Mouse (Mus musculus) embryonic facial prominence, embryonic 10.5 days (tissue): Measurements from ENCODE around the gene Syt12. TPM values are rescaled to one million over a fixed set of nuclear protein-coding genes. Genes with fewer than 3 reads are reported as not detected.
A peak's percentile ranks its signal among the peaks of the same experiment; 100 is the strongest.

Experiments used
- DNase-seq: peaks from one replicate; pipeline ENCODE4 v3.0.0-alpha.2; 2017; ENCODE audit warnings: low spot score
- H3K27ac ChIP-seq: fragments of 300-500 bp; sonication (generic); replicated peaks from 2 replicates; pipeline ENCODE4 v1.5.1; 2016; ENCODE audit warnings: mild to moderate bottlenecking
- H3K27me3 ChIP-seq: fragments of 300-500 bp; sonication (generic); replicated peaks from 2 replicates; pipeline ENCODE4 v1.6.1; 2016; ENCODE audit warnings: low read depth, mild to moderate bottlenecking; ENCODE audit not compliant: poor library complexity, severe bottlenecking
- H3K36me3 ChIP-seq: fragments of 300-500 bp; sonication (generic); replicated peaks from 2 replicates; pipeline ENCODE4 v1.6.1; 2016; ENCODE audit warnings: mild to moderate bottlenecking, moderate library complexity
- H3K4me1 ChIP-seq: fragments of 300-500 bp; sonication (generic); 2 replicates; pipeline ENCODE4 v1.6.1; 2016
- H3K4me3 ChIP-seq: fragments of 300-500 bp; sonication (generic); 2 replicates; pipeline ENCODE4 v1.5.1; 2016; ENCODE audit warnings: mild to moderate bottlenecking, moderate library complexity
- H3K9me3 ChIP-seq: fragments of 300-500 bp; sonication (generic); 2 replicates; pipeline ENCODE4 v1.6.1; 2016; ENCODE audit warnings: mild to moderate bottlenecking
- WGBS: fragments of 180-500 bp; shearing (Covaris S2); methylation state at CpG from one replicate; pipeline ENCODE4 v1.1.7; 2016; 5-methylcytosine and 5-hydroxymethylcytosine counted together
- polyA plus RNA-seq: library from polyadenylated mRNA; unstranded; fragments of >200 nt; fragmentation: Nextera tagmentation; extraction: Ambion mirVana; gene quantifications from 2 replicates; pipeline ENCODE4 v1.2.1, GENCODE M21; 2016

Gene Syt12
- polyA plus RNA-seq, 1 experiment from 2014 or later, result 2.8 TPM

DNA sequence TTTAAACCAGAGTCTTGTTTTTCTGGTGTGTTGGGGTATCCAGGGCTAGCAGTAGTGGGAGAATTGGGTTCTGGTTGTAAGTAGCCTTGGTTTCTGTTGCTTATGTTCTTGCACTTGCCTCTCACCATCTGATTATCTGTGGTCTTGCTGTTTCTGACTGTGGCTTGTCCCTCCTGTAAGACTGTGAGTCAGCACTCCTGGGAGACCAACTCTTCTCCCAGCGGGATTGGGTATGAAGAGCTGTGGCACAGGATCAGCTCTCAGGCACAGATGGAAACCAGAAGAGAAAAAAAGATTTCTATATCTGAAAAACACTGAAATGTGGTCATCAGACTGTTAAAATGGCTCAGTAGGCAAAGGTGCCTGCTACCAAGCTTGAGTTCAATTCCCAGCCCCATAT, 62.6 kb downstream of the Syt12 start:
- no peaks in the 10 kb centered on the region for H3K27me3 ChIP-seq
- no peaks in the 10 kb centered on the region for H3K4me1 ChIP-seq
- peak; percentile 0 for DNase-seq
- 89% methylated on average over 1 of the region's 1 CpGs for WGBS
- no peaks in the 10 kb centered on the region for H3K36me3 ChIP-seq
- H3K27ac ChIP-seq, result no peak overlapping the region
- H3K9me3 ChIP-seq, result no peaks in the 10 kb centered on the region
- H3K4me3 ChIP-seq, result no peak overlapping the region

DNA sequence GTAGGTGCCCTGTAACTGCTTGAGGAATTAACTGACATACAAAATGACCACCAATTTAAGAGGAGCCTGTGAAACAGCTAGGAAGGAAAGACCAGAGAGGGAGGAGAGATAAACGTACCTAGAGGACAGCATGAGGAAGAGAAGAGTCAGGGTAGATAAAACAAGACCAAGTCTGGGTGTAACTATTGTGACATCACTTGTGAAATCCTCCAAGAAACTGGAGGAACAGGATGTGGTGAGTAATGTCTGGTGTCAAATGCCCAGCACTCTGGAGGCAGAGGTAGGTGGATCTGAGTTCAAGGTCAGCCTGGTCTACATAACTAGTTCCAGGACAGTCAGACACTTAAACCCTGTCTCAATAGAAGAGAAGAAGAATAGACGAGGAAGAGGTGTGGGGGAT, 68.2 kb downstream of the Syt12 start:
- WGBS, result 69% methylated on average over 2 of the region's 2 CpGs
- no peaks in the 10 kb centered on the region for H3K4me1 ChIP-seq
- no peaks in the 10 kb centered on the region for H3K36me3 ChIP-seq
- H3K4me3 ChIP-seq, result no peak overlapping the region
- no peak for DNase-seq
- no peak overlapping the region for H3K27ac ChIP-seq
- no peaks in the 10 kb centered on the region for H3K27me3 ChIP-seq
- H3K9me3 ChIP-seq, result no peaks in the 10 kb centered on the region

DNA sequence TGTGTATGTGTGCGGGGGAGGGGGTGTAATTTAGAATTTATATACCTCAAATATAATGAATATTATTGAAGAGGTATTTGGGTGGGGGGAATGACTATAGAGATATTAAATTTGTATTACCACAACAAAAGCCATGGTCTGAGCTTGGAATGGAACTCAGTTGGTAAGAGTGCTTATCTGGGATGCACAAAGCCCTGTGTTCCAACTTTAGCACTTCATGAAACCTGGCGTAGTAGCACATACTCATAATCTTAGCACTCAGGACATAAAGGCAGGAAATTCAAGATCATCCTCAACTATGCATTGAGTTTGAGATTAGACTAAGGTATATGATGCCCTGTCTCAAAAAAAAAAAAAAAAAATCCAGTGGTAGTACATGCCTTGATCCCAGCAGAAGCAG, 72.4 kb downstream of the Syt12 start:
- Histone ChIP-seq H3K4me3 (no peak overlapping the region), H3K27me3 (no peaks in the 10 kb centered on the region), H3K27ac (no peak overlapping the region), H3K4me1 (no peaks in the 10 kb centered on the region), H3K9me3 (peaks cover 3% of the 10 kb centered on the region; the same call in 1 of the 2 replicates), H3K36me3 (no peaks in the 10 kb centered on the region)
- DNase-seq, result no peak
- 90% methylated on average over 2 of the region's 2 CpGs for WGBS

DNA sequence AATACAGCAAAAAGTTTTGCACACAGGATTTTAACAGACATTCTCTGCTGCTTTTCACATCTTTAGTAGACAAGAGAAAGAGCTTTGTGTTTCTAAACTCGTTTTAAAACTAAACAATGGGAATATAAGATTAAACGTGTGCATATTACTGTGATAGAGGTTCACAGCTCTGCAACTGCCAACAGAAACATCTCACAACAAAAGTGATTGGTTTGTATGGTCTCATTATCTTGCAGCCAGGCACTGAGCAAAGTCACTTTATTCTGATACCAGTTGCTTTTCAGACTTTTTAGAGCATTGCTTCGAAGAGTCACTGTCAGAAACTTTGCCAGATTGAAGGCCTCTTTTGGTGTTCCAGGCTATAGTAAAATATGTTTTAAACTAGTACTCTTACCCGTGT, 78.3 kb downstream of the Syt12 start:
- Histone ChIP-seq H3K9me3 (peaks cover 3% of the 10 kb centered on the region; the same call in 1 of the 2 replicates), H3K4me1 (peaks cover 25% of the 10 kb centered on the region), H3K36me3 (peaks cover under 1% of the 10 kb centered on the region; the same call in 1 of the 2 replicates), H3K27me3 (peaks cover 5% of the 10 kb centered on the region), H3K4me3 (0 out of 2 replicates have a peak overlapping the region, but pooled peaks have one; percentile 93), H3K27ac (no peak overlapping the region)
- 76% methylated on average over 4 of the region's 4 CpGs for WGBS
- DNase-seq, result no peak

DNA sequence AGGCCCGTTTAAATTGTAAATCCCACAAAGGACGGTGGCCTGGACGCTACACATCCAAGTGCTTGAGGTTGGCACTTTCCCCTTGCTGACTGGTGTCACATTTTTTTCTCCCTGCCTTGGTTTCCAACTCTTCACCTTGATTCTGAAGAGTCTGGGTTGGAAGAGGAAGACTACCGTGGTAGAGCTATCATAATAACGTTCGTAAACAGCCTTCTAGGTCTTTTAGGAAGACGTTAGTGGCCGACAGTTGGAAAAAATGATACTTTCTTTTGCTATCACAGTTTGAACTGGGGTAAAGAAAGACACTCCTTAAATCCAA, 78.7 kb downstream of the Syt12 start:
- peak overlapping the region; percentile 93 for H3K4me3 ChIP-seq
- H3K27me3 ChIP-seq, result peaks cover 5% of the 10 kb centered on the region
- no peak for DNase-seq
- peaks cover 28% of the 10 kb centered on the region for H3K4me1 ChIP-seq
- WGBS, result 24% methylated on average over 8 of the region's 8 CpGs
- H3K9me3 ChIP-seq, result peaks cover 3% of the 10 kb centered on the region; the same call in 1 of the 2 replicates
- H3K36me3 ChIP-seq, result peaks cover 4% of the 10 kb centered on the region
- peak overlapping the region; percentile 99 for H3K27ac ChIP-seq

DNA sequence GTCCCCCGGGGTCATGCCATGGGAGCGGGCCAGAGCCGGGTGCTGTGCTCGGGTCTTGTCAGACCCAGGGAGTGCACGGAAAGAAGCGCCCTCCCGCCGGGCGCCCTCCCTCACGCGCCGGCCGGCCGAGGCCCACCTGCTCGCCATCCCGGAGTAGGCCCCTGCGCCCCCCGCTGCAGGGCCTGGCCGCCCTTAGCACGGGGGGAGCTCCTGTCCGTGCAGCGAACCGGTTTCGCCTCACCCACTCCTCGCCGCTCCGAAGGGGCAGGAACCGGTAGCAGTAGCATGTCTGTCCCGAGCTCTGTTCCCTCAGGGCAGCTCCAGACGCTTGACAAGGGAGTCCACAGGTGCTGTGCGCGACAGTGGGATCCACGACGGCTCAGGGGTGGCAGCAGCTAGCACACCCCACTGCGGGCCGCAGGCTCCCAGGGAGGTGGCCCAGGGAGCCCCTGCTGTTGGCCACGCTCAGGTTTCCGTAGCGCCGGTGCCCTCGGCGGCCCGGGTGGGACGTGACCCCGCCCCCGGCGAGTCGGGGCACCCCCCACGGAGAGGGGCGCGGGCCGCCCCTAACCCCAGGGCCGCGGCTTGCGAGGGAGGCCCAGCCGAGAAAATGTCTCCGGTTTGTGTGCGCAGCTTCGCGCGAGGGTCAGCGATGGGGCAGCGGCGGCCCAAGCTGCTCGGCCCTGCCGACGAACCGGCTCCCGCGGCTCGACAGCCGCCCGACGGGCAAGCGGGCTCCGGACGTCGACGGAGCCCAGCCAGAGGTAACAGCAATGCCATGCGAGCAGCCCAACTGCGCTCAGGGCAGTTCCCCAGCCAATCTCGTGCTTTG, 79.2 kb downstream of the Syt12 start, which contains the start of gene Kdm2a:
TSS of gene Kdm2a (minus strand) at position 488 of the 832 bp plus-strand sequence.
- Histone ChIP-seq H3K4me1 (peaks cover 33% of the 10 kb centered on the region), H3K4me3 (peak within 1 kb of the TSS; percentile 93), H3K27ac (peak within 1 kb of the TSS; percentile 99), H3K9me3 (peaks cover 3% of the 10 kb centered on the region; the same call in 1 of the 2 replicates), H3K27me3 (peaks cover 5% of the 10 kb centered on the region), H3K36me3 (peaks cover 10% of the 10 kb centered on the region)
- under 1% methylated on average over 82 of the region's 82 CpGs for WGBS
- peak; percentile 65 for DNase-seq

DNA sequence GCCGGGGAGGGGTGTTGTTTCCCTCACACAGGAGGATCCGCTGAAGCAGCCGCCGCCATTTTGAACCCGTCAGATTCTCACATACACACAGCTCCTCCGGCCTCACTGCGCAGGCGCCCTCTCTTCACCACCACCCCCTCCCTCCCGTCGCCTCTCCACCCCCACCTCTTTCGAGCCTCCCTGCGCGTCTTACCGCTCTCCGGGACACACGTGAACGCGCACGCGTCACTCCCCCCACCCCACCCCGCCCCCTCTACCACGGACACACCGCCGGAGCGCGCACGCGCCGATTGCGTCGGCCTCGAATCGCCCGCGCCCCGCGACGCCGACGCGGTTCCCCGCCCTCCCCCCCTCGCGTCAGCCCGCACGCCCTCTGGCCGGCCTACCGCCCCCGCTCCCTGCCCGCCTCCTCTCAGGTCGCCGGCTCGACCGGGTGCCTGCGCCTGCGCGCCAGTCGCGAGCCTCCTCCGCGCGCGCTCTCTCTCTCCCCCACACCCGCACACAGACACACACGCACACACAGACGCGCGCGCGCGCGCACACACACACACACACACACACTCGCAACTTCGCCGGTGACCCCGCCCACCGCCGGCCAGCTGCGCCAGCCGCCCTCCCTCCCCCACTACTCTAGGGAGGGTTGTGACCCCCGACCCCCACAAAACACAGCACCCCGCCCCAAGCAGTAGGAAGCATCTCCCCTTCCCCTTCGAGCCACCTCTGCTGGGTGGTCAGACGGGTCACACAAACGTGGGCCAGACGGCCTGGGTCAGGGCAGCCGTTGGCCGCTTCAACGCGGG, 80.0 kb downstream of the Syt12 start:
- peak; percentile 100 for DNase-seq
- under 1% methylated on average over 90 of the region's 90 CpGs for WGBS
- Histone ChIP-seq H3K4me1 (peaks cover 38% of the 10 kb centered on the region), H3K9me3 (no peaks in the 10 kb centered on the region), H3K36me3 (peaks cover 16% of the 10 kb centered on the region), H3K4me3 (peak overlapping the region; percentile 93), H3K27me3 (peaks cover 5% of the 10 kb centered on the region), H3K27ac (peak overlapping the region; percentile 99)

DNA sequence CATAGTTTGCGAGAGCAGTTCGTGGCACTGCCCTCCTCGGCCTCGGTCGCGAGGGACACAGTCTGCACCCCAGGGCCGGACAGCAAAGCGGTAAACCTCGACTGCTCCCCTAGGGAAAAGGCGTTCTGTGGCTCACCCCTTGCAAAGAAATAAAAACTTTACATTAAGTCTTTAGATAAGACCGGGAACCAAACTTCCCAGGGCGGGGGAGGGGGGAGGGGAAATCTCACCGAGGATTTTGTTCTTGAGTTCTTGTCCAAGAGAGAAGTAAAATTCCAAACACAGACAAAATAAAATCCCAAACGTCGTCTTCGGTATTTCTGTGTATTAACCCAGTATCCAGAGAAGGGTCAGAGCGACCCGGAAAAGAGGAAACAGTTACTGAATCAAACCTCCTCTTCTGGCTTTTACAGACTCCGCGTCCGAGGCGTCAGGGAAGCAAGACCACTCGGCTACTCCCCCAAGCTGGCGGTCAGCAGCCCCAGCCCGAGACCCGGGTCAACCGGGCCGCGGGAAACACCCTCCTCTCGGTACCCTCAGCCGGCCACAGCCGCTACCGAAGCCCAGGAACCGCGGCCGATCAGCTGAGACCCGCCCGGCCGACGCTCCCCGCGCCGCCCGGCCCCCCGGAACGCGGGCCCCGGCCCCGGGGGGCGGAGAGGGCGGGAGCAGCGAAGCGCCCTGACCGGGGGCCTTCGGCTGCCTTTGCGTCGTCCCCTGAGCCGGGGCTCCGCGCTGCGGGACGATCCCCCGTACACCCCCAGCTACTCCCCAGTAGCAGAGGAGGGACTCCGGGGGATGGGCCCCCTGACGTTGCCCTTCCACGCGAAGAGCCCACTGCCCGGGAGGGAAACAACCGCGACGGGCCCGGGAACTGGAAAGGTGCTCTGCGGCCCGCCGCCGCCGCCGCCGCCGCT, 80.9 kb downstream of the Syt12 start:
- peak overlapping the region; percentile 93 for H3K4me3 ChIP-seq
- peaks cover 38% of the 10 kb centered on the region for H3K4me1 ChIP-seq
- H3K27me3 ChIP-seq, result peaks cover 5% of the 10 kb centered on the region
- H3K36me3 ChIP-seq, result peaks cover 25% of the 10 kb centered on the region
- H3K9me3 ChIP-seq, result no peaks in the 10 kb centered on the region
- H3K27ac ChIP-seq, result peak overlapping the region; percentile 99
- WGBS, result under 1% methylated on average over 80 of the region's 80 CpGs
- peak; percentile 47 for DNase-seq

Other genes starting within 250 kb of the Syt12 start
- gene Pold4, start 245.5 kb downstream of the Syt12 start, polyA plus RNA-seq, result 13.7 and 15.1 TPM in 2 replicates
- gene Ssh3, start 208.3 kb downstream of the Syt12 start, polyA plus RNA-seq, result 4.2 and 4.5 TPM in 2 replicates
- gene Ankrd13d, start 194.3 kb downstream of the Syt12 start, polyA plus RNA-seq, result 6.3 and 7.6 TPM in 2 replicates
- gene Grk2, start 171.2 kb downstream of the Syt12 start, polyA plus RNA-seq, result 12.5 and 14.8 TPM in 2 replicates
- 68.6 and 69.6 TPM in 2 replicates for gene Kdm2a, start 79.2 kb downstream of the Syt12 start, polyA plus RNA-seq
- gene Rhod, start 38.0 kb downstream of the Syt12 start, polyA plus RNA-seq, result 31.5 and 31.8 TPM in 2 replicates
- not detected in 2 replicates for gene 2010003K11Rik, start 21.1 kb upstream of the Syt12 start, polyA plus RNA-seq
- 24.1 and 26.8 TPM in 2 replicates for gene Pcx, start 33.0 kb upstream of the Syt12 start, polyA plus RNA-seq
- gene Lrfn4, start 138.2 kb upstream of the Syt12 start, polyA plus RNA-seq, result 6.8 TPM in 2 replicates
- 75.5 and 82.9 TPM in 2 replicates for gene Rce1, start 148.2 kb upstream of the Syt12 start, polyA plus RNA-seq
- 2.0 and 2.6 TPM in 2 replicates for gene Gm960, start 221.2 kb upstream of the Syt12 start, polyA plus RNA-seq
- gene Sptbn2, start 233.7 kb upstream of the Syt12 start, polyA plus RNA-seq, result 7.7 and 8.9 TPM in 2 replicates